Mouse (Mus musculus): ENCODE data around the gene Ahsa1. TPM values are rescaled to one million over a fixed set of nuclear protein-coding genes. Genes with fewer than 3 reads are reported as not detected.

Ahsa1 gene
- polyA plus RNA-seq, 1 experiment from 2014 or later, result 202 TPM

- Histone ChIP-seq H3K4me2 (ENCODE audit: low read depth, low read length) (no peak overlapping the region), H3K9ac (ENCODE audit: low read length) (no peak overlapping the region)
- WGBS, result 10% methylated on average over 6 of the region's 6 CpGs
These were observed 11.9 kb downstream of the Ahsa1 start for GRCm38 (mm10) chr12:87278118-87278730.

GRCm38 (mm10) chr12:87279350-87279749, 13.1 kb downstream of the Ahsa1 start:
- Histone ChIP-seq H3K27ac (ENCODE audit: low read length) (no peak overlapping the region), H3K27me3 (ENCODE audit: control insufficient read depth, insufficient read depth, low read depth, low read length) (no peaks in the 10 kb centered on the region), H3K4me2 (ENCODE audit: low read depth, low read length) (no peak overlapping the region), H3K9me3 (ENCODE audit: control insufficient read depth, low read length) (no peaks in the 10 kb centered on the region), H3K4me1 (replicated peaks; ENCODE audit: control insufficient read depth, insufficient read depth, low read length) (peaks cover 3% of the 10 kb centered on the region), H3K4me3 (ENCODE audit: low read length) (no peak overlapping the region), H3K9ac (ENCODE audit: low read length) (no peak overlapping the region), H3K36me3 (ENCODE audit: control insufficient read depth, insufficient read depth, low read length) (peaks cover 14% of the 10 kb centered on the region)
- WGBS, result 24% methylated on average over 3 of the region's 3 CpGs
- ATAC-seq (ENCODE audit: low read depth), result no peak

More at GRCm38 (mm10) chr12:87278118-87278730, 11.9 kb downstream of the Ahsa1 start:
- Histone ChIP-seq H3K9me3 (ENCODE audit: control insufficient read depth, low read length) (no peaks in the 10 kb centered on the region), H3K27me3 (ENCODE audit: control insufficient read depth, insufficient read depth, low read depth, low read length) (no peaks in the 10 kb centered on the region), H3K27ac (ENCODE audit: low read length) (no peak overlapping the region), H3K36me3 (ENCODE audit: control insufficient read depth, insufficient read depth, low read length) (peaks cover 24% of the 10 kb centered on the region), H3K4me1 (replicated peaks; ENCODE audit: control insufficient read depth, insufficient read depth, low read length) (peaks cover 3% of the 10 kb centered on the region), H3K4me3 (ENCODE audit: low read length) (no peak overlapping the region)
- peak; percentile 80 for ATAC-seq (ENCODE audit: low read depth)

GRCm38 (mm10) chr12:87279879-87280278, 13.6 kb downstream of the Ahsa1 start:
- H3K4me2 ChIP-seq (ENCODE audit: low read depth, low read length), result no peak overlapping the region
- peaks cover 13% of the 10 kb centered on the region for H3K36me3 ChIP-seq (ENCODE audit: control insufficient read depth, insufficient read depth, low read length)
- H3K9ac ChIP-seq (ENCODE audit: low read length), result no peak overlapping the region
- H3K27ac ChIP-seq (ENCODE audit: low read length), result no peak overlapping the region
- H3K9me3 ChIP-seq (ENCODE audit: control insufficient read depth, low read length), result no peaks in the 10 kb centered on the region
- WGBS, result 55% methylated on average over 14 of the region's 14 CpGs
- peaks cover 5% of the 10 kb centered on the region for H3K4me1 ChIP-seq (replicated peaks; ENCODE audit: control insufficient read depth, insufficient read depth, low read length)
- no peaks in the 10 kb centered on the region for H3K27me3 ChIP-seq (ENCODE audit: control insufficient read depth, insufficient read depth, low read depth, low read length)
- H3K4me3 ChIP-seq (ENCODE audit: low read length), result no peak overlapping the region
- ATAC-seq (ENCODE audit: low read depth), result no peak

- Histone ChIP-seq H3K27me3 (ENCODE audit: control insufficient read depth, insufficient read depth, low read depth, low read length) (no peaks in the 10 kb centered on the region), H3K4me2 (ENCODE audit: low read depth, low read length) (no peak overlapping the region), H3K27ac (ENCODE audit: low read length) (no peak overlapping the region), H3K36me3 (ENCODE audit: control insufficient read depth, insufficient read depth, low read length) (no peaks in the 10 kb centered on the region), H3K9me3 (ENCODE audit: control insufficient read depth, low read length) (no peaks in the 10 kb centered on the region), H3K4me1 (replicated peaks; ENCODE audit: control insufficient read depth, insufficient read depth, low read length) (peaks cover 8% of the 10 kb centered on the region), H3K4me3 (ENCODE audit: low read length) (no peak overlapping the region), H3K9ac (ENCODE audit: low read length) (no peak overlapping the region)
- WGBS, result 70% methylated on average over 1 of the region's 1 CpGs
- ATAC-seq (ENCODE audit: low read depth), result no peak
These were observed 15.5 kb downstream of the Ahsa1 start for GRCm38 (mm10) chr12:87281766-87282165.

- no peak for ATAC-seq (ENCODE audit: low read depth)
- H3K9me3 ChIP-seq (ENCODE audit: control insufficient read depth, low read length), result peaks cover under 1% of the 10 kb centered on the region; the same call in 1 of the 2 replicates
- no peaks in the 10 kb centered on the region for H3K36me3 ChIP-seq (ENCODE audit: control insufficient read depth, insufficient read depth, low read length)
- H3K27me3 ChIP-seq (ENCODE audit: control insufficient read depth, insufficient read depth, low read depth, low read length), result no peaks in the 10 kb centered on the region
- H3K9ac ChIP-seq (ENCODE audit: low read length), result no peak overlapping the region
- H3K4me3 ChIP-seq (ENCODE audit: low read length), result no peak overlapping the region
- 89% methylated on average over 4 of the region's 4 CpGs for WGBS
- no peak overlapping the region for H3K4me2 ChIP-seq (ENCODE audit: low read depth, low read length)
- no peak overlapping the region for H3K27ac ChIP-seq (ENCODE audit: low read length)
- peaks cover 8% of the 10 kb centered on the region for H3K4me1 ChIP-seq (replicated peaks; ENCODE audit: control insufficient read depth, insufficient read depth, low read length)
These were observed 16.5 kb downstream of the Ahsa1 start for GRCm38 (mm10) chr12:87282743-87283142.

- Histone ChIP-seq H3K27ac (ENCODE audit: low read length) (no peak overlapping the region), H3K36me3 (ENCODE audit: control insufficient read depth, insufficient read depth, low read length) (no peaks in the 10 kb centered on the region), H3K4me3 (ENCODE audit: low read length) (no peak overlapping the region), H3K9ac (ENCODE audit: low read length) (no peak overlapping the region), H3K9me3 (ENCODE audit: control insufficient read depth, low read length) (peaks cover 3% of the 10 kb centered on the region; the same call in 1 of the 2 replicates), H3K4me1 (replicated peaks; ENCODE audit: control insufficient read depth, insufficient read depth, low read length) (0 out of 2 replicates have a peak, but pooled peaks cover 5% of the 10 kb centered on the region), H3K27me3 (ENCODE audit: control insufficient read depth, insufficient read depth, low read depth, low read length) (no peaks in the 10 kb centered on the region), H3K4me2 (ENCODE audit: low read depth, low read length) (no peak overlapping the region)
- WGBS, result 65% methylated on average over 7 of the region's 7 CpGs
- no peak for ATAC-seq (ENCODE audit: low read depth)
These were observed 17.4 kb downstream of the Ahsa1 start for GRCm38 (mm10) chr12:87283706-87284105.

GRCm38 (mm10) chr12:87284268-87284667, 18.0 kb downstream of the Ahsa1 start:
- Histone ChIP-seq H3K36me3 (ENCODE audit: control insufficient read depth, insufficient read depth, low read length) (no peaks in the 10 kb centered on the region), H3K27ac (ENCODE audit: low read length) (peak overlapping the region; percentile 14), H3K9ac (ENCODE audit: low read length) (no peak overlapping the region), H3K9me3 (ENCODE audit: control insufficient read depth, low read length) (peaks cover 3% of the 10 kb centered on the region; the same call in 1 of the 2 replicates), H3K27me3 (ENCODE audit: control insufficient read depth, insufficient read depth, low read depth, low read length) (no peaks in the 10 kb centered on the region), H3K4me1 (replicated peaks; ENCODE audit: control insufficient read depth, insufficient read depth, low read length) (0 out of 2 replicates have a peak, but pooled peaks cover 5% of the 10 kb centered on the region), H3K4me3 (ENCODE audit: low read length) (no peak overlapping the region), H3K4me2 (ENCODE audit: low read depth, low read length) (no peak overlapping the region)
- ATAC-seq (ENCODE audit: low read depth), result 0 out of 2 replicates have a peak, but pooled peaks have one; percentile 8
- 63% methylated on average over 4 of the region's 4 CpGs for WGBS

- no peaks in the 10 kb centered on the region for H3K27me3 ChIP-seq (ENCODE audit: control insufficient read depth, insufficient read depth, low read depth, low read length)
- H3K4me3 ChIP-seq (ENCODE audit: low read length), result no peak overlapping the region
- no peak overlapping the region for H3K4me2 ChIP-seq (ENCODE audit: low read depth, low read length)
- H3K9ac ChIP-seq (ENCODE audit: low read length), result no peak overlapping the region
- H3K36me3 ChIP-seq (ENCODE audit: control insufficient read depth, insufficient read depth, low read length), result no peaks in the 10 kb centered on the region
- H3K9me3 ChIP-seq (ENCODE audit: control insufficient read depth, low read length), result peaks cover 3% of the 10 kb centered on the region; the same call in 1 of the 2 replicates
- ATAC-seq (ENCODE audit: low read depth), result peak; percentile 73; the same call in 1 of the 2 replicates
- H3K27ac ChIP-seq (ENCODE audit: low read length), result peak overlapping the region; percentile 69
- H3K4me1 ChIP-seq (replicated peaks; ENCODE audit: control insufficient read depth, insufficient read depth, low read length), result 0 out of 2 replicates have a peak, but pooled peaks cover 5% of the 10 kb centered on the region
- WGBS, result 73% methylated on average over 5 of the region's 5 CpGs
These were observed 18.4 kb downstream of the Ahsa1 start for GRCm38 (mm10) chr12:87284726-87285125.

GRCm38 (mm10) chr12:87289100-87289499, 22.8 kb downstream of the Ahsa1 start:
- Histone ChIP-seq H3K4me2 (ENCODE audit: low read depth, low read length) (no peak overlapping the region), H3K4me3 (ENCODE audit: low read length) (no peak overlapping the region), H3K36me3 (ENCODE audit: control insufficient read depth, insufficient read depth, low read length) (no peaks in the 10 kb centered on the region), H3K27me3 (ENCODE audit: control insufficient read depth, insufficient read depth, low read depth, low read length) (no peaks in the 10 kb centered on the region), H3K9ac (ENCODE audit: low read length) (no peak overlapping the region), H3K4me1 (replicated peaks; ENCODE audit: control insufficient read depth, insufficient read depth, low read length) (0 out of 2 replicates have a peak, but pooled peaks cover 5% of the 10 kb centered on the region), H3K9me3 (ENCODE audit: control insufficient read depth, low read length) (peaks cover 3% of the 10 kb centered on the region; the same call in 1 of the 2 replicates), H3K27ac (ENCODE audit: low read length) (no peak overlapping the region)
- ATAC-seq (ENCODE audit: low read depth), result no peak
- 90% methylated on average over 5 of the region's 5 CpGs for WGBS

All from lung, embryonic 16.5 days (tissue).